Mouse (Mus musculus) embryonic facial prominence, embryonic 15.5 days (tissue): ENCODE measurements around the gene Nfatc2. TPM values are rescaled to one million over a fixed set of nuclear protein-coding genes. Genes with fewer than 3 reads are reported as not detected.

ENCODE experiments used
- ATAC-seq: fragments of 200-750 bp; cut with Nextera tagmentation; 2 replicates; pipeline ENCODE4 v1.8.0; 2017; ENCODE audit warnings: low read depth, moderate TSS enrichment; ENCODE audit not compliant: insufficient number of reproducible peaks, low FRiP score, low TSS enrichment
- H3K27ac ChIP-seq: fragments of 300-500 bp; sonication (generic); replicated peaks from 2 replicates; pipeline ENCODE4 v1.5.1; 2015; ENCODE audit warnings: mild to moderate bottlenecking, inconsistent platforms
- H3K27me3 ChIP-seq: fragments of 300-500 bp; sonication (generic); 2 replicates; pipeline ENCODE4 v1.6.1; 2015; ENCODE audit warnings: inconsistent platforms
- H3K36me3 ChIP-seq: fragments of 300-500 bp; sonication (generic); 2 replicates; pipeline ENCODE4 v1.6.1; 2015; ENCODE audit warnings: mild to moderate bottlenecking, inconsistent platforms
- H3K4me1 ChIP-seq: fragments of 300-500 bp; sonication (generic); 2 replicates; pipeline ENCODE4 v1.6.1; 2015; ENCODE audit warnings: inconsistent platforms
- H3K4me2 ChIP-seq: fragments of 300-500 bp; sonication (generic); replicated peaks from 2 replicates; pipeline ENCODE4 v1.6.1; 2015; ENCODE audit warnings: mild to moderate bottlenecking, inconsistent platforms
- H3K4me3 ChIP-seq: fragments of 300-500 bp; sonication (generic); replicated peaks from 2 replicates; pipeline ENCODE4 v1.5.1; 2015; ENCODE audit warnings: mild to moderate bottlenecking, inconsistent platforms
- H3K9ac ChIP-seq: fragments of 300-500 bp; sonication (generic); 2 replicates; pipeline ENCODE4 v1.6.1; 2015; ENCODE audit warnings: inconsistent platforms
- H3K9me3 ChIP-seq: fragments of 300-500 bp; sonication (generic); replicated peaks from 2 replicates; pipeline ENCODE4 v1.6.1; 2016; ENCODE audit warnings: inconsistent platforms
- WGBS: fragments of 180-500 bp; shearing (Covaris S2); methylation state at CpG from one replicate; pipeline ENCODE4 v1.1.7; 2015; 5-methylcytosine and 5-hydroxymethylcytosine counted together
- polyA plus RNA-seq: library from polyadenylated mRNA; unstranded; fragments of >200 nt; fragmentation: Nextera tagmentation; extraction: Ambion mirVana; gene quantifications from 2 replicates; pipeline ENCODE4 v1.2.1, GENCODE M21; 2015

Gene Nfatc2
- polyA plus RNA-seq = 5.8 and 6.9 TPM in 2 replicates

- H3K4me1 ChIP-seq = peaks cover 43% of the 10 kb centered on the region
- peak; percentile 72 for ATAC-seq
- H3K9me3 ChIP-seq = no peaks in the 10 kb centered on the region
- H3K27ac ChIP-seq = peak within 1 kb of the TSS; percentile 86
- peak within 1 kb of the TSS; percentile 46 for H3K9ac ChIP-seq
- under 1% methylated on average over 56 of the region's 56 CpGs for WGBS
- H3K27me3 ChIP-seq = peaks cover 36% of the 10 kb centered on the region
- H3K4me3 ChIP-seq = peak within 1 kb of the TSS; percentile 57
- no peaks in the 10 kb centered on the region for H3K36me3 ChIP-seq
- peak within 1 kb of the TSS; percentile 95 for H3K4me2 ChIP-seq
Observed at GRCm38 (mm10) chr2:168601491-168602386, at the start of gene Nfatc2. Nfatc2 (minus strand) TSS chr2:168601657.

GRCm38 (mm10) chr2:168648171-168648570 lies 46.7 kb upstream of the Nfatc2 start:
- Histone ChIP-seq H3K36me3 (peaks cover 58% of the 10 kb centered on the region), H3K9me3 (no peaks in the 10 kb centered on the region), H3K4me3 (no peak overlapping the region), H3K4me2 (no peak overlapping the region), H3K27ac (no peak overlapping the region), H3K9ac (no peak overlapping the region), H3K27me3 (no peaks in the 10 kb centered on the region), H3K4me1 (no peaks in the 10 kb centered on the region)
- no peak for ATAC-seq
- WGBS = 67% methylated on average over 8 of the region's 8 CpGs

- H3K4me1 ChIP-seq = no peaks in the 10 kb centered on the region
- H3K36me3 ChIP-seq = peaks cover 59% of the 10 kb centered on the region
- H3K9me3 ChIP-seq = no peaks in the 10 kb centered on the region
- WGBS = 62% methylated on average over 6 of the region's 6 CpGs
- ATAC-seq = no peak
- H3K27me3 ChIP-seq = no peaks in the 10 kb centered on the region
- H3K9ac ChIP-seq = no peak overlapping the region
- H3K4me3 ChIP-seq = no peak overlapping the region
- no peak overlapping the region for H3K27ac ChIP-seq
- H3K4me2 ChIP-seq = no peak overlapping the region
Observed at GRCm38 (mm10) chr2:168644855-168645254, 43.4 kb upstream of the Nfatc2 start.

- Histone ChIP-seq H3K27ac (no peak overlapping the region), H3K4me3 (no peak overlapping the region), H3K36me3 (peaks cover 63% of the 10 kb centered on the region), H3K27me3 (no peaks in the 10 kb centered on the region), H3K4me1 (no peaks in the 10 kb centered on the region), H3K4me2 (no peak overlapping the region), H3K9ac (no peak overlapping the region), H3K9me3 (no peaks in the 10 kb centered on the region)
- no peak for ATAC-seq
- 57% methylated on average over 20 of the region's 20 CpGs for WGBS
Observed at GRCm38 (mm10) chr2:168643524-168644177, 42.2 kb upstream of the Nfatc2 start.

- Histone ChIP-seq H3K27ac (no peak overlapping the region), H3K27me3 (no peaks in the 10 kb centered on the region), H3K4me3 (no peak overlapping the region), H3K9ac (no peak overlapping the region), H3K9me3 (no peaks in the 10 kb centered on the region), H3K4me2 (no peak overlapping the region), H3K36me3 (peaks cover 62% of the 10 kb centered on the region), H3K4me1 (no peaks in the 10 kb centered on the region)
- no peak for ATAC-seq
- 60% methylated on average over 11 of the region's 11 CpGs for WGBS
Observed at GRCm38 (mm10) chr2:168642187-168642586, 40.7 kb upstream of the Nfatc2 start.

GRCm38 (mm10) chr2:168640460-168640859 lies 39.0 kb upstream of the Nfatc2 start:
- WGBS = 79% methylated on average over 9 of the region's 9 CpGs
- no peak overlapping the region for H3K4me2 ChIP-seq
- no peaks in the 10 kb centered on the region for H3K9me3 ChIP-seq
- no peaks in the 10 kb centered on the region for H3K27me3 ChIP-seq
- H3K4me3 ChIP-seq = no peak overlapping the region
- no peaks in the 10 kb centered on the region for H3K4me1 ChIP-seq
- no peak overlapping the region for H3K9ac ChIP-seq
- no peak overlapping the region for H3K27ac ChIP-seq
- ATAC-seq = no peak
- peaks cover 58% of the 10 kb centered on the region for H3K36me3 ChIP-seq

- Histone ChIP-seq H3K36me3 (peaks cover 31% of the 10 kb centered on the region; the same call in 1 of the 2 replicates), H3K9me3 (no peaks in the 10 kb centered on the region), H3K27me3 (no peaks in the 10 kb centered on the region), H3K9ac (no peak overlapping the region), H3K4me1 (no peaks in the 10 kb centered on the region), H3K4me2 (no peak overlapping the region), H3K4me3 (no peak overlapping the region), H3K27ac (no peak overlapping the region)
- 46% methylated on average over 7 of the region's 7 CpGs for WGBS
- no peak for ATAC-seq
Observed at GRCm38 (mm10) chr2:168634881-168635280, 33.4 kb upstream of the Nfatc2 start.

- H3K4me3 ChIP-seq = no peak overlapping the region
- ATAC-seq = no peak
- no peak overlapping the region for H3K9ac ChIP-seq
- peaks cover 3% of the 10 kb centered on the region for H3K4me1 ChIP-seq
- no peaks in the 10 kb centered on the region for H3K9me3 ChIP-seq
- H3K27me3 ChIP-seq = no peaks in the 10 kb centered on the region
- no peak overlapping the region for H3K27ac ChIP-seq
- no peak overlapping the region for H3K4me2 ChIP-seq
- 62% methylated on average over 14 of the region's 14 CpGs for WGBS
- peaks cover 20% of the 10 kb centered on the region; the same call in 1 of the 2 replicates for H3K36me3 ChIP-seq
Observed at GRCm38 (mm10) chr2:168633301-168633816, 31.9 kb upstream of the Nfatc2 start.

GRCm38 (mm10) chr2:168632543-168632942 lies 31.1 kb upstream of the Nfatc2 start:
- H3K4me1 ChIP-seq = peaks cover 12% of the 10 kb centered on the region

GRCm38 (mm10) chr2:168628787-168629186 lies 27.3 kb upstream of the Nfatc2 start:
- Histone ChIP-seq H3K27me3 (no peaks in the 10 kb centered on the region), H3K4me1 (peaks cover 33% of the 10 kb centered on the region), H3K4me3 (no peak overlapping the region), H3K36me3 (peaks cover 6% of the 10 kb centered on the region; the same call in 1 of the 2 replicates), H3K9me3 (no peaks in the 10 kb centered on the region), H3K9ac (no peak overlapping the region), H3K4me2 (no peak overlapping the region), H3K27ac (peak overlapping the region; percentile 65)
- 16% methylated on average over 8 of the region's 8 CpGs for WGBS
- ATAC-seq = peak; percentile 76

More at GRCm38 (mm10) chr2:168632543-168632942, 31.1 kb upstream of the Nfatc2 start:
- no peak overlapping the region for H3K9ac ChIP-seq
- H3K4me2 ChIP-seq = no peak overlapping the region
- peaks cover 19% of the 10 kb centered on the region; the same call in 1 of the 2 replicates for H3K36me3 ChIP-seq
- H3K4me3 ChIP-seq = no peak overlapping the region
- no peaks in the 10 kb centered on the region for H3K27me3 ChIP-seq
- WGBS = 80% methylated on average over 6 of the region's 6 CpGs
- no peaks in the 10 kb centered on the region for H3K9me3 ChIP-seq
- no peak for ATAC-seq
- no peak overlapping the region for H3K27ac ChIP-seq
